Comparison of ENCODE assay signal across 19 mouse cellular contexts in the genomic region with DNA sequence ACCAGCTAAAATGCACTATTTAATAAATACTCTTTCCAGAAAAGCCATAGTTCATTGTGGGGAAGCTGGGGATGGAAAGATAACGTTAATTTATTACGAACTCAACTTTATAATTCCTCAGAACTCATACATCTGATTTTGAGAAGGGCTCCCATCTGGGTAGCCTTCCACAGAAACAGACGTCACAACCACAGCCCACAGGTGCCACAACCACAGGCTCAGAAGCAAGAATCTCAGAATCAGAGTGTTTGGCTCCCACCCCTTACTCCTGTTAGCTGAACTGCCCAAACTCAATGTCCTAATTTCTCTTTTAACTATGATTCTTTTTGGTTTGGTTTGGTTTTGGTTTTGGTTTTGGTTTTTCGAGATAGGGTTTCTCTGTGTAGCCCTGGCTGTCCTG.
DNase-seq lines count a peak whose midpoint lies in the region; ATAC-seq lines count a peak whose summit lies in the region.
"Had no signal": no experiment of that assay in that cellular context is flagged by ENCODE, and none has a peak within 500 bp of the region (broad histone marks: within the 10 kb centered on the region; RNA-seq: fewer than 3 reads in every experiment).

No protein-coding gene starts in this region.

- ATAC-seq in common myeloid progenitor, adult 5-6 weeks (replicated peaks; ENCODE audit: low read depth, poor library complexity, severe bottlenecking), result 0 out of 2 replicates have a peak, but pooled peaks have one; percentile 66
- ATAC-seq: activated CD4-positive, CD25-positive, alpha-beta regulatory T cell, adult 4 months; CD4-positive, CD25-positive, alpha-beta regulatory T cell, adult 4 months; forebrain, embryonic 14.5 days; forebrain, embryonic 16.5 days; Patski had no signal

- peak; percentile 34 for DNase-seq in CD4-positive helper T cell, adult 2 months (ENCODE audit: low read depth, low spot score)
- DNase-seq in induced T-regulatory cell, adult 2 months (ENCODE audit: low read depth), result peak; percentile 22
- DNase-seq in kidney, adult 8-10 months, result no peak
- no peak for DNase-seq in kidney, postnatal 10 days
- DNase-seq: adrenal gland, adult 8-10 months; adrenal gland, postnatal 14 days; adrenal gland, postnatal 36 days; cerebellum, adult 11-12 months; cerebellum, adult 2 months; cerebellum, adult 9-10 months; cerebellum, postnatal 10 days; cerebellum, postnatal 25 days; embryo, embryonic 11 days had no signal

Comparison
In these comparisons a context has a peak if more than half of its experiments do, and no peak if none do; other contexts are left out.
1. DNase-seq: peak in CD4-positive helper T cell, adult 2 months (single experiment) and induced T-regulatory cell, adult 2 months (single experiment); none in kidney, adult 8-10 months (0 of 2) and kidney, postnatal 10 days (single experiment).